Mouse (Mus musculus): ENCODE measurements at regions not wholly inside any gene's neighbourhood (a gene's known extent, or its start where the extent isn't known, plus 50 kb on each side); places are given as distances from the start of the nearest gene placed in this dataset.

- TF ChIP-seq CTCF (IDR thresholded peaks at IDR 0.05; ENCODE audit: low read depth), result no peak
- no peak overlapping the region for H3K27ac ChIP-seq (ENCODE audit: low read depth, low read length)
- no peak overlapping the region for H3K4me3 ChIP-seq (ENCODE audit: low read depth, low read length)
- no peaks in the 10 kb centered on the region for H3K4me1 ChIP-seq (ENCODE audit: insufficient read depth)
- H3K9me3 ChIP-seq (ENCODE audit: low read length), result no peaks in the 10 kb centered on the region
- H3K27me3 ChIP-seq (ENCODE audit: insufficient read depth, low read length), result no peaks in the 10 kb centered on the region
- no peaks in the 10 kb centered on the region for H3K36me3 ChIP-seq (ENCODE audit: insufficient read depth)
- ATAC-seq (no peak), DNase-seq (no peak)
- H3K9ac ChIP-seq, result no peak overlapping the region
- 91% methylated on average over 11 of the region's 11 CpGs for WGBS
- H3K4me2 ChIP-seq (ENCODE audit: low read depth), result no peak overlapping the region
Observed at GRCm38 (mm10) chr4:134990651-134991050, 60.0 kb downstream of the Syf2 start.

GRCm38 (mm10) chr4:134993526-134994122, 62.9 kb downstream of the Syf2 start:
- Histone ChIP-seq H3K27ac (ENCODE audit: low read depth, low read length) (no peak overlapping the region), H3K36me3 (ENCODE audit: insufficient read depth) (no peaks in the 10 kb centered on the region), H3K4me1 (ENCODE audit: insufficient read depth) (no peaks in the 10 kb centered on the region), H3K4me2 (ENCODE audit: low read depth) (no peak overlapping the region), H3K27me3 (ENCODE audit: insufficient read depth, low read length) (no peaks in the 10 kb centered on the region), H3K9me3 (ENCODE audit: low read length) (no peaks in the 10 kb centered on the region), H3K4me3 (ENCODE audit: low read depth, low read length) (no peak overlapping the region), H3K9ac (no peak overlapping the region)
- no peak for ATAC-seq
- no peak for TF ChIP-seq CTCF (IDR thresholded peaks at IDR 0.05; ENCODE audit: low read depth)
- 58% methylated on average over 8 of the region's 8 CpGs for WGBS
- DNase-seq, result no peak

GRCm38 (mm10) chr4:134994205-134994604, 63.5 kb downstream of the Syf2 start:
- H3K27ac ChIP-seq (ENCODE audit: low read depth, low read length), result no peak overlapping the region
- H3K4me2 ChIP-seq (ENCODE audit: low read depth), result no peak overlapping the region
- no peak overlapping the region for H3K4me3 ChIP-seq (ENCODE audit: low read depth, low read length)
- H3K36me3 ChIP-seq (ENCODE audit: insufficient read depth), result no peaks in the 10 kb centered on the region
- DNase-seq, result no peak
- TF ChIP-seq CTCF (IDR thresholded peaks at IDR 0.05; ENCODE audit: low read depth), result no peak
- ATAC-seq, result peak; percentile 23; the same call in 1 of the 2 replicates
- 56% methylated on average over 2 of the region's 2 CpGs for WGBS
- H3K4me1 ChIP-seq (ENCODE audit: insufficient read depth), result no peaks in the 10 kb centered on the region
- no peak overlapping the region for H3K9ac ChIP-seq
- no peaks in the 10 kb centered on the region for H3K27me3 ChIP-seq (ENCODE audit: insufficient read depth, low read length)
- H3K9me3 ChIP-seq (ENCODE audit: low read length), result no peaks in the 10 kb centered on the region

GRCm38 (mm10) chr4:134994648-134995047, 64.0 kb downstream of the Syf2 start:
- Histone ChIP-seq H3K36me3 (ENCODE audit: insufficient read depth) (no peaks in the 10 kb centered on the region), H3K4me3 (ENCODE audit: low read depth, low read length) (no peak overlapping the region), H3K9me3 (ENCODE audit: low read length) (no peaks in the 10 kb centered on the region), H3K27me3 (ENCODE audit: insufficient read depth, low read length) (no peaks in the 10 kb centered on the region), H3K4me2 (ENCODE audit: low read depth) (no peak overlapping the region), H3K27ac (ENCODE audit: low read depth, low read length) (no peak overlapping the region), H3K9ac (no peak overlapping the region), H3K4me1 (ENCODE audit: insufficient read depth) (no peaks in the 10 kb centered on the region)
- no peak for ATAC-seq
- 80% methylated on average over 6 of the region's 6 CpGs for WGBS
- TF ChIP-seq CTCF (IDR thresholded peaks at IDR 0.05; ENCODE audit: low read depth), result no peak
- DNase-seq, result no peak

- no peak for TF ChIP-seq CTCF (IDR thresholded peaks at IDR 0.05; ENCODE audit: low read depth)
- H3K4me2 ChIP-seq (ENCODE audit: low read depth), result no peak overlapping the region
- H3K4me1 ChIP-seq (ENCODE audit: insufficient read depth), result no peaks in the 10 kb centered on the region
- H3K36me3 ChIP-seq (ENCODE audit: insufficient read depth), result no peaks in the 10 kb centered on the region
- DNase-seq (peak; percentile 41), ATAC-seq (peak; percentile 62; the same call in 1 of the 2 replicates)
- no peak overlapping the region for H3K9ac ChIP-seq
- no peaks in the 10 kb centered on the region for H3K9me3 ChIP-seq (ENCODE audit: low read length)
- no peaks in the 10 kb centered on the region for H3K27me3 ChIP-seq (ENCODE audit: insufficient read depth, low read length)
- H3K27ac ChIP-seq (ENCODE audit: low read depth, low read length), result no peak overlapping the region
- WGBS, result 62% methylated on average over 13 of the region's 13 CpGs
- no peak overlapping the region for H3K4me3 ChIP-seq (ENCODE audit: low read depth, low read length)
Observed at GRCm38 (mm10) chr4:134995052-134995451, 64.4 kb downstream of the Syf2 start.

GRCm38 (mm10) chr4:134996121-134996520, 65.4 kb downstream of the Syf2 start:
- Histone ChIP-seq H3K4me2 (ENCODE audit: low read depth) (no peak overlapping the region), H3K36me3 (ENCODE audit: insufficient read depth) (no peaks in the 10 kb centered on the region), H3K9ac (no peak overlapping the region), H3K27ac (ENCODE audit: low read depth, low read length) (no peak overlapping the region), H3K4me1 (ENCODE audit: insufficient read depth) (no peaks in the 10 kb centered on the region), H3K9me3 (ENCODE audit: low read length) (no peaks in the 10 kb centered on the region), H3K4me3 (ENCODE audit: low read depth, low read length) (no peak overlapping the region), H3K27me3 (ENCODE audit: insufficient read depth, low read length) (no peaks in the 10 kb centered on the region)
- ATAC-seq (no peak), DNase-seq (no peak)
- no peak for TF ChIP-seq CTCF (IDR thresholded peaks at IDR 0.05; ENCODE audit: low read depth)
- WGBS, result 90% methylated on average over 6 of the region's 6 CpGs

- Histone ChIP-seq H3K4me2 (ENCODE audit: low read depth) (no peak overlapping the region), H3K9ac (no peak overlapping the region), H3K4me1 (ENCODE audit: insufficient read depth) (no peaks in the 10 kb centered on the region), H3K9me3 (ENCODE audit: low read length) (no peaks in the 10 kb centered on the region), H3K4me3 (ENCODE audit: low read depth, low read length) (no peak overlapping the region), H3K27me3 (ENCODE audit: insufficient read depth, low read length) (no peaks in the 10 kb centered on the region), H3K27ac (ENCODE audit: low read depth, low read length) (no peak overlapping the region), H3K36me3 (ENCODE audit: insufficient read depth) (no peaks in the 10 kb centered on the region)
- TF ChIP-seq CTCF (IDR thresholded peaks at IDR 0.05; ENCODE audit: low read depth), result no peak
- WGBS, result 90% methylated on average over 26 of the region's 26 CpGs
- no peak for ATAC-seq
- DNase-seq, result no peak
Observed at GRCm38 (mm10) chr4:134997461-134998434, 67.0 kb downstream of the Syf2 start.
